Mouse (Mus musculus): ENCODE results near the gene Rtn4rl2. TPM values are rescaled to one million over a fixed set of nuclear protein-coding genes. Genes with fewer than 3 reads are reported as not detected.
"Not testable (repeated sequence)": the region's sequence is repeated elsewhere in the genome, so short reads cannot be mapped to it uniquely, and the experiment has no call there.

Rtn4rl2 gene
- total RNA-seq (2014; fragmentation: Nextera tagmentation) (not detected in 2 replicates), total RNA-seq (2017) (not detected in 2 replicates)

DNA sequence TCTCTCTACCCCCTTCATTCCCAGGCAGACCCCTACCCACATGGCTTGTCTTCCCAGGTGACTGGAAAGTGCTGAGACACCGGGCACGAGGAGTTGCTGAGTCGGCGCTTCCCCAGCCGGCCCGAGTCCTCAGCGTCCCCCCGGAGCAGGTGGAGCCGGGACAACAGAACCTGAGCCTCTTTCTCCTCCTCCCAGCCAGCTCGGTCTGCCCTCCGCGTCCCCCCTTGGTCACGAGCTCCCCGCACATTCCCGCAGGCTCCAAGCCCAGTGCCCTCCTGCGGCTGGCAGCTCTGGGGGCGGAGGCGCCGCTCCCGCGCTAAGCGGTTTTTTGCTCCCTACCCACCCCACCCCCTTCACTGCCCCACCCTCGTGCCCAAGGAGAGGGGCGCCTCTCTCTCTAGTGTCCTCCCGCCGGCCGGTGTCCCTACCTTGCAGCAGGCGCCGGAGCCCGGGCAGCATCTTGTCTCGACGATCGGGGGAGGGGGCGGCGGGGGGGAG, at the start of gene Rtn4rl2:
TSS of gene Rtn4rl2 (minus strand) at position 477 of the 498 bp plus-strand sequence.
- no peak for ATAC-seq (replicated peaks; ENCODE audit: poor library complexity, severe bottlenecking)

DNA sequence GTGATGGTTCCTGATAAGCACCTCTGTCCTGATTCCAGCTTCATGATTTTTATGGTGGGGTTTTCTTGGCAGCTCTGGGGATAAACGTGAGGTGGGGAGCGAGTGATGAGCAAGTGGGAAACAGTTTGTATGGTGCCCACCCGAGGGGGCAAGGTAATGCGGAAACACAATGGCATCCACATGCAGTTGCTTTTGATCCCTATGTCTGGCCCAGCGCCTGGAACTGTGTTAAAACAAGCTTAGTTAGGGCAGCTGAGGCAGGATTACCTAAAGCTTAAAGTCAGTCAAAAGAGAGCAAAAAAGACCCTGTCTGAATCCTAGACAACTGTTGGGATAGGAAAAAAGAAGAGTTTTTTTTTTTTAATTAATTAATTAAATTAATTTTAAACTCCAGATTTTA, 48.6 kb upstream of the Rtn4rl2 start:
- no peak for ATAC-seq (replicated peaks; ENCODE audit: poor library complexity, severe bottlenecking)

DNA sequence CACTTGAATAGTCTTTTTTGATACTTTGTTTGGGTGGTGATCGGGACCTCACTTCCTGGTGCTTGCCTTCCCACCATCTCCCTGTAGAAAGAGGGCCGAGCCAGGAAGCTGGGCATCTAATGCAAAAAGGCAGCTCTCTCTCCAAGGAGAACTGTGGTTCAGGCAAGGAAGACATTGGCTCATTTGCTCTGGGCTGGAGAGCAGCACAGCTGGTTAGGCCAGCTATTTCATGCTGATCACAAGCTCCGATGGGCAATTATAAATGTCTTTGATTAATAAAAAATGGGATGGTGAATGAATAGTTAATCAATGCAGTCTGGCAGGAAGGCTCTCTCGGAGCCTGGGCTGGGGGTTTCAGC, 48.1 kb upstream of the Rtn4rl2 start:
- no peak for ATAC-seq (replicated peaks; ENCODE audit: poor library complexity, severe bottlenecking)

DNA sequence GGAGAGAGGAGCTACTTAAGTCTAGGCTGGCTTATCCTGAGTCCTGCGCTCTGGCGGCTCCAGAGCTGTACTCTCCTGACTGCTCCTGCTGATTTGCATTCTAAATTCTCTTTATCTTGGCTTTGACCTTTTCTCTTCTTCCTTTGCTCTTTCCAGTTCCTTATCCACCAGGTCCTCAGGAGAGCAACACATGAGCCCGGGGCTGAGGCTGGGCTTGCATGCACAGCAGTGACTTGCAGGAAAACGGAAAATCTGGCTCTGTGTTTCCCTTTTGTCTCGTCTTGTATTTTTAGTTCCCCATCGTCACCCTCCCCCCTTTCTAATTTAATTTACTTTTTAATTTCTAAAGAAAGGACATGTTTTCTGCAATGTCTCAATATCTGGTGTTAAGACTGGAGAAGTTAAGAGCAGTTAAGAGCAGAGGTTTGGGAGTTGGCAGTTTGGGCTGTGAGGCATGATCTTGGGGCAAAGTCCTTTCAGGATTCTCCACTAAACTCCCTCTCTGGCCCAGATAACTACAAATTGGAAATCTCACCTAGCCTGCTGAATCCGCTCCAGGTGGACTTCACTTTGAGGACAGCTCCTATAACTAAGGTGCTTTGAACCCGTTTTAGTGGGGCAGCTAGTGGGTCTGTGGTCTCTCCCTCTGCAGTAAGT, 47.6 kb upstream of the Rtn4rl2 start:
- peak; percentile 16; the same call in 1 of the 2 replicates for ATAC-seq (replicated peaks; ENCODE audit: poor library complexity, severe bottlenecking)

DNA sequence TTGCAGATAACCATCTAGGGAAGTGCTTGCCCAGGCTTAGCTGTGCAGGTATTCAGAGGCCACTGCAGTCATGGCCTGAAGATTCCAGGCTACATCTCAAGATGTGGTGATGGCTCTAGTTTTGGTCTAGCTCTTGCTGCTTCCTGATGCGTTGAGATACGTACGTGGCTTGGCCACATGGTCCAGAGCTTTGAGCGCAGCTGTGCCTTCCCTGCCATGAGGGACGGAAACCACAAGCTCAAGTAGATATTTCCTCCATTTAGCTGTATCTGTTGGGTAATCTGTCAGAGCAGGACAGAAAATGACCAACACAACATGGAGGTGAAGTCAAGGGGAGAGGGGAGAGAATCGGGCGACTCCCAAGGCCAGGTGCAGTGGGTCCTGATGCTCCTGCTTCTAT, 43.7 kb upstream of the Rtn4rl2 start:
- ATAC-seq (replicated peaks; ENCODE audit: poor library complexity, severe bottlenecking) = peak; percentile 96

DNA sequence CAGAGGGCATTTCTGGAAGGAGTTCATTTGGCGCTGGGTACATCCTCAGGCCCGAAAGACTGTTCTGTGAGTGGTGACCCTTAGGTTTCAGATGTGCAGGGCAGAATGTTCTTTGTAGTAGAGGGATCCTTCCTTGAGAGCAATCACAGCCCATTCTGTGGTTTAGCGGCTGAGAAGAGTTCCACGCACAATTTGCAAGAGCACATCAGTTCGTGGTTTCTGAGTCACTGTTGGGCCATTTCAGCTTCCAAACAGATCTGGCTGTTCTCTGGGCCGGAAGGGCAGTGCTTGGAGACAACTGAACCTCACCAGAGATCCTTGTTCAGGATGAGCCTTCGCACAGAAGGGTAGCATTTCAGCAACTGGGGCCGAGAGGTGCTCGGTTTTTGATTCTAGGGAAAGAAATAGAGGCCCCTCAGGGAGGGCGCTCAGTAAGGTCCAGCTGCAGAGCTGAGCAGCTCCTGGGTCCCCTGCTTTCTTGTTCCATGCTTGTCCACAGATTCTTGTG, 33.1 kb upstream of the Rtn4rl2 start:
- peak; percentile 25; the same call in 1 of the 2 replicates for ATAC-seq (replicated peaks; ENCODE audit: poor library complexity, severe bottlenecking)

DNA sequence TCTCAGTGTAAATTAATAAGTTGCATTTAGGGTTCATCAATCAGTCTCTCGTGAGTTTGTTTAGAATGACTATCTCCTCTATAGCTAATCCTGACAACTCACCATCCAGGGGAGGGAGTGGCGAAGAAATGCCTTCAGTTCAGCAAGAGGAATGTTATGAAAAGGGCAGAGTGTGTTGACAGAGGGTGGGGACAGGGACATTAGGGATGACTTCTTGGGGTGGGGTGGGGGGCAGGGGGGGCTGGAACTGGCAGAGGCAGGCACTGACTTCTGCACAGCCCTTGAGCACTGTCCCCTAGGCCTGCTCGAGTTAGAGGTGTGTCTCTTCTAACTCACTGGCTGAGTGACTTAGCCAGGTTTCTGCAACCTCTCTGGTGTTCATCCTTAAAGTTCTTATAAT, 31.7 kb upstream of the Rtn4rl2 start:
- ATAC-seq (replicated peaks; ENCODE audit: poor library complexity, severe bottlenecking) = no peak

DNA sequence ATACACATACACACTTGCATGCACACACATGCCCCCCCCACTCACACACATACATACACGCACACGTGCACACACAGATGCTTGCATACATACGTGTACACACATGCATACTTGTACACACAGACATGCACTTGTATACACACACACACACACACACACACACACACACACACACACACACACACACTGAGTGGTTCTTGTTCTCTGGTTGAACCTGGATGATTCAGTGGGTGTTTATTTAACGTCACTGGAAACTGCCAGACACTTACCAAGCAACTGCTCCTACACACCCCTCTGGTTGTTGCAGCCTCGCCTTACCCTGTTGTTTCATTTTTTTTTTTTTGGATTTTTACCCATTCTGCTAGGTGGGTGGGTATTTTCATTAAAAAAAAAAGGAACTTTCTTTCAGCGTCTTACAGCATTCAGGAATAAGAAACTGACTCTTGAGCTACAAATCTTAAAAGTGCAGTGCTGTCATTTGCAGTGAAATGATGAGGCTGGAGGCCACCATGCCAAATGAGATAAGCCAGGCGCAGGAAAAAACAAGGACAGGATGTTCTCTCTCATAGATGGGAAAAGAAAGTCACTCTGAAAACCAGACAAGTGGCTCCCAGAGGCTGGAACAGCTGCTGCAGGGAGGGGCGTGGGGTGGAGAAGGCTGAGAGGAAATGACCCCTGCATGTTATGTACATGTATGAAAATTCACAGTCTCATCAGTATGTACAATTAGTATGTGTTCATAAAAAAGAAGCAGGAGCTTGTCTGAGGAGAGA, 30.2 kb upstream of the Rtn4rl2 start:
- ATAC-seq (replicated peaks; ENCODE audit: poor library complexity, severe bottlenecking) = no peak

DNA sequence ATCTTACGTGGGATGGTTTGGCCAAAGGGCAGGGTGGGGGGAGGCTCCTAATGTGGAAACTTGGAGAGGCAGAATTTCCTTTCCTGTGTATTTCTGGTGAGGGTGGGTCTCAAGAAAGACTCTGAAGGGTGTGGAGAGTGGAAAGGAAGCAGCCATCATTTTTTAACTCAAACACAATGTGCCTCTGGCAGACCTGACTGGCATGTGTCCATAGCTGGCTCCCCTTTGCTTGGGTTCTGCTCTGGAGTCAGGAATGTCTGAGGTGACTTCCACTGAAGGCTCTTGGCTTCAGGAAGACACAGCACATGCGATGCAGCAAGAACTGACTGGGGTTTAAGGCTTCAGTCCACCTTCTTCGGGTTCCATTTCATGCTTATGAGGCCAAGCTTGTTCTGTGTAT, 28.8 kb upstream of the Rtn4rl2 start:
- ATAC-seq (replicated peaks; ENCODE audit: poor library complexity, severe bottlenecking) = no peak

DNA sequence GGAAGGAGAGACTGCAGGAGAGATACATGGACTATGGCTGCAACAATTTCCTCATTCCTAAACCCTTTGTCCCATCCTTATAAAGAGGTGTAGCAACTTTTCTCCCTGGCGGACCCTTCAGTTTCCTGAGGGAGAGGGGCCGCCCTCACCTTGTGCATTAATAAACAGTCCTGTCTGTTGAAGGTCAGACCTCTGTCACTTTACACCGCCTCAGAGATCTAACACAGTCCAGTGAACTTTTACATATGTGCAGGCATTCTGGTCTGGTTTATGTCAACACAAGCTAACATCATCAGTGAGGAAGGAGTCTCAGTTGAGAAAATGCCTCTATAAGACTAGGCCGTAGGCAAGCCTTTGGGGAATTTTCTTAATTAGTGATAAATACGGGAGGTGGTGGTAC, 27.4 kb upstream of the Rtn4rl2 start:
- ATAC-seq (replicated peaks; ENCODE audit: poor library complexity, severe bottlenecking) = no peak

DNA sequence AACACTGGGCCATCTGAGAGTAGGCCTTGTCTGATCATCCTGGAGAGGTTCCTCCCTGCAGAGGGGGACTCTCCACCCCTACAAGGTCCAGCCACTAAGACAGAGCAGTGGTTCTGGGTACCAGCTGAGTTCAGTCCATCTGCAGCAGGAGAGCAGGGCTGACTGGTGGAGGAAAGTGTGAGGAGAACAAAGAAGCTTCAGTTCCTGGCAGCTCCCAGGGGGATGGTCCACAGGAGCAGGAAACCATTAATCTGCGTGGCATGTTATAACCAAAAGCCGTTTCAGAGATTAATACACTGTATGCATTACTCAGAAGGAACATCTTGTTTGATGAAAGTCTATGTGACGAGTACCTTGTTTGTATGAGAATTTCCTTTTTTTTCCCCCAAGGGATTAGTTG, 26.2 kb upstream of the Rtn4rl2 start:
- no peak for ATAC-seq (replicated peaks; ENCODE audit: poor library complexity, severe bottlenecking)

DNA sequence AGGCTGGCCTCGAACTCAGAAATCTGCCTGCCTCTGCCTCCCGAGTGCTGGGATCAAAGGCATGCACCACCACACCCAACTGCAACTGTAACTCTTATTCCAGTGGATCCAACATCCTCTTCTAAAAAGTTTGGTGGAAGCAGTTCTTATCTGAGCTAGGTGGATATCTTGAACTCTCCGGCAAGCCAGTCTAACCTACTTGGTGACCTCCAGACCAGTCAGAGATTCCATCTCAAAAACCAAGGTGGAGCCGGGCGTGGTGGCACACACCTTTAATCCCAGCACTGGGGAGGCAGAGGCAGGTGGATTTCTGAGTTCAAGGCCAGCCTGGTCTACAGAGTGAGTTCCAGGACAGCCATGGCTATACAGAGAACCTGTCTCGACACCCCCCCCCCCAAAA, 10.2 kb upstream of the Rtn4rl2 start:
- not testable (repeated sequence) for ATAC-seq (replicated peaks; ENCODE audit: poor library complexity, severe bottlenecking)

DNA sequence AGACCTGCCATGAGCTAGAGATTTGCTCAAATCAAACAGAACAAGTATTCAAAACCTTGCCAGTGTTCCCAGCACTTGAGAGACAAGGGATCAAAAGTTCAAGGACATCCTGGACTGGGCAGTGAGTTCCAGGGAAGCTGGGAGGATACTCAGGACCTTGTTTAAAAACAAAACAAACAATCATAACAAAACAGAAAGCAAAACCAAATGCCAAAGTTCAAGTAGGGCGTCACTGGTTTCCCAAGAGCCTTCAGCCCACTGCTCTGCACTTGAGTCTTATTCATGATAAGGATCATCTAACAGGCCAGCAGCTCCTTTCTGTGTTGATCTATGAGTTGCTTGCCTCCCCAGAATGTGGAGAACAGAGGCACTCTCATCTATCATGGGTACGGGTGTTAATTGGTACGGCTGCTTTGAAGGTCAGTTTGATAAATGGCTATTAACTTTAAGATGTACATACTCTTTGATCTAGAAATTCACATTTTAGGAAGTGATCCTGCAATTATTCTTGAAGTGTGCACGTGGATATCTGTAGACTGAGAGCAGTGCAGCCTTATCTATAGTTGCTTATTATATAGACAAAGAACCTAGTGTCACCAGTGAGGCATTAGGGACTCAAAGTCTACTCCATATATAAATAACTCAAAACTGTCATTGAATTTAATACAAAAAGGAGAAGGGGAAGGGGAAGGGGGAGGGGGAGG, 9.1 kb upstream of the Rtn4rl2 start:
- peak; percentile 33; the same call in 1 of the 2 replicates for ATAC-seq (replicated peaks; ENCODE audit: poor library complexity, severe bottlenecking)

DNA sequence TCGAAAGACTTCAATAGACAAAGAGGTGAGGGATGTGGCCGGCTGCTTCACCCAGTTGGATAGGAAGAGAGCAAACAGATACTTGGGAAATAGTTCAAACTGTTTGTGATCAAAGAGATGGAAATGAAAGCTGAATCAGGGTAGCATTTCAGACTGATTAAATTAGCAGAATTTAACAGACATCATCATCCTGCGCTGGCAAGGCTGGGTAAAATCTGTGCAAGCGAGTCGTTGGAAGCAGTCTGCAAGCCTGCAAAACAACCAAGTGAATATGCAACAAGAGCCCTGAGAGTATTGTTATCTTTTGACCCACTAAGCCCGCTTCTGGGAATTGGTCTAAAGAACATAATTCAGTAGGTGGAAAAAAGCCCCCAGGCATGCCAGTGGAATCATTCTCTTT, 6.8 kb upstream of the Rtn4rl2 start:
- ATAC-seq (replicated peaks; ENCODE audit: poor library complexity, severe bottlenecking) = no peak

DNA sequence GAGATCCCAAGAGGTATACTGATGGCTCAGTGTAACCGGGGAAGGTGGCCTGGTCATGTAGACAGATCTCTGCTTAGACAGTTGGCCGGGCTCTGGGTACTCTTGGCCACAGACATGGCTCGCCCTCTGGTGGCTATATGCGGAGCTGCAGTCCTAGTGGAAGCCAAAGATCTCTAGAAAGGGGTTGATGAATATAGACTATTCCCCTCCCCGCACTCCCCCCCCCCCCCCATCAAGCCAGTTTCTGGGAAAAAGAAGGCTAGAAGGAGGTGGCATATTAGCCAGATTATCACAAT, 3.5 kb upstream of the Rtn4rl2 start:
- peak; percentile 64 for ATAC-seq (replicated peaks; ENCODE audit: poor library complexity, severe bottlenecking)

DNA sequence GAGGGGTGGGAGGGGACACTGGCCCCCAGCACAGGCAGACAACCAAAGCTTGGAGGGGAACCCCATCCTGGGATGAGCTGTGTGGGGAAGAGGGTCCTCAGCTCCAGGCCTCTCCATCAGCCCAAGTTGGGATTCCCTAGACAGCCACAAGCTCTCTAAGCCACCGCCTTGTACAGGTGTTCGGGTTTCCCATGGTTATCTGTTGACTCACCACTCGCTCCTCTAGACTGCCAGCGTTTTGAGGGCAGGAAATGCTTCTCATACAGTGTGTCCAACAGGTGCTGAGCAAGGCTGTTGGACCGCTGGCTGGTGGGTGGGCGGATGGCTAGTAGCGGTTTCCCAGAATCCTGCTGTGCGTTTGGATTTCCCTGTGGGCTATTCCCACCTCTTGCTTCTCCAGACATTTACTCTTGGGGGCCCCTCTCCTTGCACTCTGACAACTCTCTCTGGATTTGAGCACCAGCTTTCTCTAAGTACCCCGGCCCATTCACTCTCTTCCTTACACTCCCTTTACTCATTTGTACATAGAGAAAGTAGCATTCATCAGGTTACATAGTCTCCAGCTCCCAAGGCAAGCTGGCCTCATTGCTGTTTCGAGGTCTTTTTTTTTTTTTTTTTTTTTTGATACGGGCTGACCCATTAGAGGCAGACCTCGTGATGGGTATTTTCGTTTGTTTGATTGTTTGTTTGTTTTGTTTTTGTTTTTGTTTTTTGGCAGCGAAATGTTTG, 3.0 kb upstream of the Rtn4rl2 start:
- no peak for ATAC-seq (replicated peaks; ENCODE audit: poor library complexity, severe bottlenecking)

DNA sequence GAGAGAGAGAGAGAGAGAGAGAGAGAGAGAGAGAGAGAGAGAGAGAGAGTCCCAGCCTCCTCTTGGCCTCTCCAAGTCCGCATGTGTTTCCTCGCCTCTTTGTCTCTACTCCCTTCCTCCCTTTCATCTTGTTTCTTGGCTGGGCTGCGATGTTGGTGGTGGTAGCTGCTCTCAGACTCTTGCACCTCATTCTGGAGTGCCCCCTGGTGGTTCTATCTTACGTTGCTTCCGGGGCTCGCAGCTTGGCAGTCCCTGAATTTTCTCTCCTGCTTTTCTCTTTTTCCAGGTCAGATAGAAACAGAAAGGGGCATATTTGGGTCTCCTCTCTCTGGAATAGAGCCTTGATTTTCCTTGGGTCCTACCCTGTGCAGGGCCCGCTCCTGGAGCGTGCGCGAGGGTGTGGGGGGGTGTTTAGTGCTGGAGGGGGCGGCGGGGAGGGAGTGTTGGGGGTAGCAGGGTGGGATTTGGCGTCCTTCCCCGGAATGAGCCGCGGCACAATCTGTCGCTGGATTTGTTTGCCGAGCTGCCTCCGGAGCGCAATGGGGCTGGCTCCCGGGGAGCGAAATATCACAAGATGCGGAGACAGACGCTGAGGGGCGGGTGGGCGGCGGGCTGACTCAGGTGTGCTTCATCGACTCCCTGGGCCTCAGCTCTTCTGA, 2.3 kb upstream of the Rtn4rl2 start:
- peak; percentile 57 for ATAC-seq (replicated peaks; ENCODE audit: poor library complexity, severe bottlenecking)

DNA sequence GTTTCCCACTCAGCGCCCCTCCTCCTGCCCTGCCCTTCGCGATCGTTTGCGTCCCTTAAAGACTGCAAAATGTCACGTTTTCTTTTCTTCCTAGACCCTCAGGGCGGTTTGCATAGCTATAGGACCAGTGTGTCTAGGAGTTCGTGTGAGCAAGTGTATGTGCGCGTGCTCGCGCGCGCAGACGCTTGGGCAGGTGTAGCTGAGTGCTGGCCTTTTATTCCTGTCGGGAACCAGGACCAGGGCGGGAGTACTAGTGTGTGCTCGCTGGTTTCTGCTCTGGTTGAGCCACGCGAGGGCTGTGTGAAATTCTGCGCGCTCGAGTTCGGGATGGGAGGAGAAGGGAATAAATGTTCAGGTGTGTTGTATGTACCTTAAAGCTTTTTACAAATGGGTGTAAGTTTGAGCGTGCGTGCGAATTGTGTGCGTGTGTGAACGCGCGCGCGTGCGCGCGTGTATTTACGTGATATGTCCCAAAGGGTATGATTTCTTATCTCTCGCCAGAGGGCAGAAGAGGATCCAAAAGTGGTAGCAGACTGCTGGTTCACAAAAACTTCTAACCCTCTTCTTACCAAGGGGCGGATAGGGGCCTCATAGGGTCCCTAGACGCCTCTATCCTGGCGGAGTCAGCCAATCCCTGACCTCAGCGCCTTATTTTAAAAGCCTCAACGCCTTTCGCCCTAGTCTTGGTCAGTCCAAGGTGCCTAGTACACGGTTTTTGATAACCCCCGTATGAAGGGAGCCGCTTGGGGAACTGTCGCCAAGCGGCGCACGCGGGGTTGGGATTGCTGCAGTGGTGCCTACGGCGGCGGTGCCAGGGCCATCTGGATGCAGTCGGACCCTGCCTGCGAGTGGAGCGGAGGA, 1.1 kb upstream of the Rtn4rl2 start:
- peak; percentile 36 for ATAC-seq (replicated peaks; ENCODE audit: poor library complexity, severe bottlenecking)

DNA sequence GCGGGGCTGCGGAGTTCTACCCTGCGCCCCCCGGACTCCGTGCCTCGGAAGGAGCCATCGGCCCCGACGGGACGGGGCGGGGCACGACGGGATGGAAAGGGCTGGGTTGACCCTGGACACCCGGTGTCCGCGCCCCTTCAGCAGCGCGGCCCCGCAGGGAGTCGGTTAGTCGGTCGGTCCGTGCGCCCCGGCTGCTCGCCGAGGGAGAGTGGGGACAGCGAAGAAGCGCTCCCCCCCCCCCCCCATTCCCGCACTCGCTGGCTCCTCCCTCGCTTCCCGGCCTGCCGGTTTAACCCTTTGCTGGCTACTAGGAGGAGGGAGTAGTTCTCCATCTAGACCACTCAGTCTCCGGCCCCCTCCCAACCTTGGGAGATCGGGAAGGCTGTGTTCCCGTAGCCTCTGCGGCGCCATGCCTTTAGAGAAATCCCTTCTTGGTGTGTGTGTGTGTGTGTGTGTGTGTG, 341 bp upstream of the Rtn4rl2 start:
- no peak for ATAC-seq (replicated peaks; ENCODE audit: poor library complexity, severe bottlenecking)

All from granulocyte monocyte progenitor cell, adult 5-6 weeks (primary cell).